In the genomic region with DNA sequence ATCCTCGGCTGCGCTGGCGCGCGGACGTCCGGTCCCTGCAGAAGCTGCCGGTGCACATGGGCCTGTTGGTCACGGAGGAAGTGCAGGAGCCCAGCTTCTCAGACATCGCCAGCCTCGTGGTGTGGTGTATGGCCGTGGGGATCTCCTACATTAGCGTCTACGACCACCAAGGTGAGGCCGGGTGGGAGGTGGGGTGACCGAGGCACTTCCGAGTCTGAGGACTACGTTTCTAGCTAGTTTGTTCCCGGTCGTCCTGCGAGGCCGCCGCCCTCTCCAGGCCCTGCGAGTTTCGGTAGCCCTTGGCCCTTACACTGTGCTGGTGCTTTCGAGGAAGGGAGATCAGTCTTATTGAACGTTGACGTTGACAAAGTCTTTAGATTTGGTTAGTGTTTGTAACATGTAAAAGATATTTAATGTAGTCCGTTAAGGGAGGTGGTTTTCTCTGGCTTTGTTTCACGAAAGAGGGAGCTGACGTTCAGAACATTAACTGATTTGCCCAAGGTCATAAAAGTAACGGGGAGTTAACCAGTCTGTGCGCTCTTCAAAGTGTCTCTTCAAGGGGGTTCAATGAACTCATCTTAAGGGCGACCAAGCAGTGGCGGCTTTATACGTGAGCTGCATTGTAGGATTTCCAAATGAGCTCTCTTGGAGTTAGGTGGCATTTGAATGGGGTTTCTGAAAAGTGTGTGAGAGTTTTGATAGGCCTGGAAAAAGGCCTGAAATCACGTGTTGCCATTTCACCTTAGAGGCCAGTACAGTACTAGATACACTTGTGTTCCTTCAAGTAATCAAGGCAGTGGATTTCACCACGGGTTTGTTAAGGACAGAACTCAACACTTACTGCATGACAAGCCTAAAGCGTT, we compare ENCODE assay signal across 9 mouse cellular contexts. TPM values are rescaled to one million over a fixed set of nuclear protein-coding genes. Genes with fewer than 3 reads are reported as not detected.
DNase-seq lines count a peak whose midpoint lies in the region; ATAC-seq and TF ChIP-seq lines count a peak whose summit lies in the region.
"Had no signal": no experiment of that assay in that cellular context is flagged by ENCODE, and none has a peak within 500 bp of the region (broad histone marks: within the 10 kb centered on the region; RNA-seq: fewer than 3 reads in every experiment).

No protein-coding gene starts in this region.

- H3K27me3 ChIP-seq in heart, embryonic 11.5 days (ENCODE audit: control insufficient read depth, insufficient read depth, low read length) = no peaks in the 10 kb centered on the region
- H3K27me3 ChIP-seq in forebrain, embryonic 11.5 days (ENCODE audit: control insufficient read depth, insufficient read depth, low read length) = no peaks in the 10 kb centered on the region
- H3K27me3 ChIP-seq in kidney, embryonic 15.5 days = no peaks in the 10 kb centered on the region
- no peaks in the 10 kb centered on the region for H3K27me3 ChIP-seq in midbrain, postnatal 0 days (ENCODE audit: insufficient read depth, low read length)

- no peaks in the 10 kb centered on the region for H3K9me3 ChIP-seq in heart, embryonic 11.5 days (replicated peaks; ENCODE audit: control insufficient read depth, low read length)
- H3K9me3 ChIP-seq in forebrain, embryonic 11.5 days (ENCODE audit: control insufficient read depth, low read length) = no peaks in the 10 kb centered on the region
- no peaks in the 10 kb centered on the region for H3K9me3 ChIP-seq in kidney, embryonic 15.5 days (replicated peaks)
- H3K9me3 ChIP-seq in midbrain, postnatal 0 days (ENCODE audit: low read length) = no peaks in the 10 kb centered on the region

- WGBS in heart, embryonic 11.5 days (ENCODE audit: insufficient replicate concordance) = 2% methylated on average over 39 of the region's 39 CpGs
- WGBS in forebrain, embryonic 11.5 days = 2% methylated on average over 39 of the region's 39 CpGs
- under 1% methylated on average over 39 of the region's 39 CpGs for WGBS in kidney, embryonic 15.5 days
- 2% methylated on average over 39 of the region's 39 CpGs for whole genome bisulfite sequencing in midbrain, postnatal 0 days

- peaks cover 13% of the 10 kb centered on the region for H3K4me1 ChIP-seq in heart, embryonic 11.5 days (ENCODE audit: control insufficient read depth, insufficient read depth, low read length)
- peaks cover 6% of the 10 kb centered on the region; the same call in 1 of the 2 replicates for H3K4me1 ChIP-seq in forebrain, embryonic 11.5 days (replicated peaks; ENCODE audit: control insufficient read depth, insufficient read depth, low read length)
- H3K4me1 ChIP-seq in kidney, embryonic 15.5 days = peaks cover 27% of the 10 kb centered on the region
- H3K4me1 ChIP-seq in midbrain, postnatal 0 days (ENCODE audit: insufficient read depth, low read length) = peaks cover 10% of the 10 kb centered on the region; the same call in 1 of the 2 replicates

- peak; percentile 64 for ATAC-seq in heart, embryonic 11.5 days (replicated peaks; ENCODE audit: insufficient number of reproducible peaks, low FRiP score, low TSS enrichment)
- ATAC-seq in forebrain, embryonic 11.5 days (replicated peaks; ENCODE audit: low FRiP score) = peak; percentile 63
- peak; percentile 38 for ATAC-seq in kidney, embryonic 15.5 days (replicated peaks; ENCODE audit: low FRiP score)
- peak; percentile 59 for ATAC-seq in midbrain, postnatal 0 days (ENCODE audit: low FRiP score)
- ATAC-seq in inflammation-experienced regulatory T-cells, adult 6 months = no peak

- H3K36me3 ChIP-seq in heart, embryonic 11.5 days (ENCODE audit: control insufficient read depth, insufficient read depth, low read length) = no peaks in the 10 kb centered on the region
- H3K36me3 ChIP-seq in forebrain, embryonic 11.5 days (ENCODE audit: control insufficient read depth, insufficient read depth, low read length) = no peaks in the 10 kb centered on the region
- H3K36me3 ChIP-seq in kidney, embryonic 15.5 days = no peaks in the 10 kb centered on the region; the same call in 1 of the 2 replicates
- H3K36me3 ChIP-seq in midbrain, postnatal 0 days (ENCODE audit: insufficient read depth, low read length) = no peaks in the 10 kb centered on the region

- H3K4me3 ChIP-seq in heart, embryonic 11.5 days (ENCODE audit: low read depth, low read length) = peak overlapping the region; percentile 96
- H3K4me3 ChIP-seq in forebrain, embryonic 11.5 days (ENCODE audit: low read depth, low read length) = peak overlapping the region; percentile 98
- H3K4me3 ChIP-seq in kidney, embryonic 15.5 days (replicated peaks) = peak overlapping the region; percentile 78
- H3K4me3 ChIP-seq in midbrain, postnatal 0 days (ENCODE audit: low read depth, low read length) = peak overlapping the region; percentile 97

- peak overlapping the region; percentile 95 for H3K9ac ChIP-seq in heart, embryonic 11.5 days (ENCODE audit: low read depth, low read length)
- peak overlapping the region; percentile 93 for H3K9ac ChIP-seq in forebrain, embryonic 11.5 days (ENCODE audit: low read length)
- H3K9ac ChIP-seq in kidney, embryonic 15.5 days = peak overlapping the region; percentile 85
- peak overlapping the region; percentile 84 for H3K9ac ChIP-seq in midbrain, postnatal 0 days (replicated peaks; ENCODE audit: low read length, poor library complexity, severe bottlenecking)

- H3K4me2 ChIP-seq in heart, embryonic 11.5 days = peak overlapping the region; percentile 72
- H3K4me2 ChIP-seq in forebrain, embryonic 11.5 days (ENCODE audit: low read depth, low read length, severe bottlenecking) = peak overlapping the region; percentile 59
- H3K4me2 ChIP-seq in kidney, embryonic 15.5 days = peak overlapping the region; percentile 65
- H3K4me2 ChIP-seq in midbrain, postnatal 0 days (ENCODE audit: low read depth, low read length, poor library complexity, severe bottlenecking) = peak overlapping the region; percentile 73

- no peak for DNase-seq in heart, adult 8-10 months (ENCODE audit: low spot score)
- peak; percentile 45 for DNase-seq in NIH3T3 (ENCODE audit: low read depth)
- no peak for DNase-seq in forebrain, embryonic 11.5 days (ENCODE audit: low spot score)
- peak; percentile 12 for DNase-seq in midbrain, postnatal 0 days (ENCODE audit: low spot score)
- no peak for DNase-seq in urinary bladder, postnatal 25 days (ENCODE audit: low spot score)

- H3K27ac ChIP-seq in heart, embryonic 11.5 days (ENCODE audit: low read depth, low read length) = peak overlapping the region; percentile 84
- peak overlapping the region; percentile 76 for H3K27ac ChIP-seq in forebrain, embryonic 11.5 days (ENCODE audit: low read depth, low read length)
- H3K27ac ChIP-seq in kidney, embryonic 15.5 days = peak overlapping the region; percentile 95
- peak overlapping the region; percentile 96 for H3K27ac ChIP-seq in midbrain, postnatal 0 days (ENCODE audit: low read depth, low read length)

- no peak for TF ChIP-seq CTCF in midbrain, postnatal 0 days (IDR thresholded peaks at IDR 0.05)

RNA-seq across cellular contexts. Expression of gene Nus1, which starts 0.9 kb away (rescaled TPM):
- polyA plus RNA-seq in heart, embryonic 11.5 days (2014; fragmentation: Nextera tagmentation; extraction: Ambion mirVana) = 9.9 and 11.2 TPM in 2 replicates
- total RNA-seq in heart, adult 8-10 months (2022) = 10 to 100 TPM; 30.4 to 43.0 (median 36.2) TPM
- 15.1 and 16.9 TPM in 2 replicates for polyA plus RNA-seq in forebrain, embryonic 11.5 days (2014; fragmentation: Nextera tagmentation; extraction: Ambion mirVana)
- 15.9 and 16.6 TPM in 2 replicates for polyA plus RNA-seq in kidney, embryonic 15.5 days (2015; fragmentation: Nextera tagmentation; extraction: Ambion mirVana)
- total RNA-seq in midbrain, postnatal 0 days (2014; rRNA removed) = 24.5 and 30.7 TPM in 2 replicates
- 18.4 and 21.3 TPM in 2 replicates for polyA plus RNA-seq in midbrain, postnatal 0 days (2015; fragmentation: Nextera tagmentation; extraction: Ambion mirVana)
- 1 to 10 TPM; 7.5 to 8.2 (median 7.7) TPM for polyA plus RNA-seq in inflammation-experienced regulatory T-cells, adult 6 months (2017; shearing (Covaris generic))

RNA-seq across cellular contexts. Expression of gene Nepn, which starts 29.5 kb away (rescaled TPM):
- 0.16 TPM in 1 of 2 replicates, not detected in the other for polyA plus RNA-seq in heart, embryonic 11.5 days (2014; fragmentation: Nextera tagmentation; extraction: Ambion mirVana)
- under 1 TPM; 0.28 to 0.80 (median 0.49) TPM for total RNA-seq in heart, adult 8-10 months (2022)
- not detected in 2 replicates for polyA plus RNA-seq in forebrain, embryonic 11.5 days (2014; fragmentation: Nextera tagmentation; extraction: Ambion mirVana)
- polyA plus RNA-seq in kidney, embryonic 15.5 days (2015; fragmentation: Nextera tagmentation; extraction: Ambion mirVana) = not detected in 2 replicates
- total RNA-seq in midbrain, postnatal 0 days (2014; rRNA removed) = not detected in 2 replicates
- not detected in 2 replicates for polyA plus RNA-seq in midbrain, postnatal 0 days (2015; fragmentation: Nextera tagmentation; extraction: Ambion mirVana)
- polyA plus RNA-seq in inflammation-experienced regulatory T-cells, adult 6 months (2017; shearing (Covaris generic)) = not detected

RNA-seq across cellular contexts. Expression of gene Gopc, which starts 36.3 kb away (rescaled TPM):
- polyA plus RNA-seq in heart, embryonic 11.5 days (2014; fragmentation: Nextera tagmentation; extraction: Ambion mirVana) = 15.0 and 15.9 TPM in 2 replicates
- total RNA-seq in heart, adult 8-10 months (2022) = 10 to 100 TPM; 10.8 to 12.2 (median 11.1) TPM
- 15.2 and 16.2 TPM in 2 replicates for polyA plus RNA-seq in forebrain, embryonic 11.5 days (2014; fragmentation: Nextera tagmentation; extraction: Ambion mirVana)
- 22.5 TPM in 2 replicates for polyA plus RNA-seq in kidney, embryonic 15.5 days (2015; fragmentation: Nextera tagmentation; extraction: Ambion mirVana)
- total RNA-seq in midbrain, postnatal 0 days (2014; rRNA removed) = 18.0 and 20.2 TPM in 2 replicates
- polyA plus RNA-seq in midbrain, postnatal 0 days (2015; fragmentation: Nextera tagmentation; extraction: Ambion mirVana) = 21.8 and 23.1 TPM in 2 replicates
- polyA plus RNA-seq in inflammation-experienced regulatory T-cells, adult 6 months (2017; shearing (Covaris generic)) = 1 to 10 TPM; 5.5 to 8.1 (median 6.0) TPM

RNA-seq across cellular contexts. Expression of gene Gm26741, which starts 59.7 kb away (rescaled TPM):
- polyA plus RNA-seq in heart, embryonic 11.5 days (2014; fragmentation: Nextera tagmentation; extraction: Ambion mirVana) = not detected in 2 replicates
- not detected for total RNA-seq in heart, adult 8-10 months (2022)
- polyA plus RNA-seq in forebrain, embryonic 11.5 days (2014; fragmentation: Nextera tagmentation; extraction: Ambion mirVana) = not detected in 2 replicates
- polyA plus RNA-seq in kidney, embryonic 15.5 days (2015; fragmentation: Nextera tagmentation; extraction: Ambion mirVana) = not detected in 2 replicates
- not detected in 2 replicates for total RNA-seq in midbrain, postnatal 0 days (2014; rRNA removed)
- polyA plus RNA-seq in midbrain, postnatal 0 days (2015; fragmentation: Nextera tagmentation; extraction: Ambion mirVana) = not detected in 2 replicates
- polyA plus RNA-seq in inflammation-experienced regulatory T-cells, adult 6 months (2017; shearing (Covaris generic)) = not detected
- total RNA-seq: adrenal gland, adult 18-20 months had no signal

Comparison
In these comparisons a context has a peak if more than half of its experiments do, and no peak if none do; other contexts are left out.
1. DNase-seq: peak in NIH3T3 (single experiment) and midbrain, postnatal 0 days (single experiment); none in heart, adult 8-10 months (single experiment), forebrain, embryonic 11.5 days (single experiment) and urinary bladder, postnatal 25 days (single experiment).
2. Peak in every context shown above with its lines, with median percentiles within 50 percentile points of each other: H3K27ac ChIP-seq, H3K4me2 ChIP-seq, H3K4me3 ChIP-seq and H3K9ac ChIP-seq.